Mouse (Mus musculus): ENCODE results near the gene Fam45a. TPM values are rescaled to one million over a fixed set of nuclear protein-coding genes. Genes with fewer than 3 reads are reported as not detected.

Gene Fam45a
- 20.2 and 20.9 TPM in 2 replicates for polyA plus RNA-seq (2015; fragmentation: Nextera tagmentation; extraction: Ambion mirVana)

- Histone ChIP-seq H3K27ac (replicated peaks) (peak within 1 kb of the TSS; percentile 91), H3K9ac (peak within 1 kb of the TSS; percentile 79), H3K4me2 (peak within 1 kb of the TSS; percentile 78), H3K9me3 (replicated peaks) (no peaks in the 10 kb centered on the region), H3K36me3 (replicated peaks) (peaks cover 17% of the 10 kb centered on the region), H3K27me3 (no peaks in the 10 kb centered on the region), H3K4me3 (replicated peaks) (peak within 1 kb of the TSS; percentile 81), H3K4me1 (replicated peaks) (peaks cover 42% of the 10 kb centered on the region)
- ATAC-seq (ENCODE audit: insufficient read depth) = peak; percentile 100
- 4% methylated on average over 42 of the region's 45 CpGs for WGBS (ENCODE audit: insufficient replicate concordance)
Measured at GRCm38 (mm10) chr19:60811098-60812035, at the start of gene Fam45a. Fam45a (plus strand) TSS chr19:60811585.

GRCm38 (mm10) chr19:60773366-60773765 is 38.0 kb upstream of the Fam45a start:
- Histone ChIP-seq H3K9me3 (replicated peaks) (no peaks in the 10 kb centered on the region), H3K4me3 (replicated peaks) (no peak overlapping the region), H3K4me1 (replicated peaks) (no peaks in the 10 kb centered on the region), H3K36me3 (replicated peaks) (peaks cover 85% of the 10 kb centered on the region), H3K4me2 (no peak overlapping the region), H3K9ac (no peak overlapping the region), H3K27me3 (no peaks in the 10 kb centered on the region), H3K27ac (replicated peaks) (no peak overlapping the region)
- 74% methylated on average over 6 of the region's 6 CpGs for WGBS (ENCODE audit: insufficient replicate concordance)
- no peak for ATAC-seq (ENCODE audit: insufficient read depth)

GRCm38 (mm10) chr19:60782034-60782433 is 29.4 kb upstream of the Fam45a start:
- H3K4me3 ChIP-seq (replicated peaks) = no peak overlapping the region
- H3K36me3 ChIP-seq (replicated peaks) = peaks cover 48% of the 10 kb centered on the region
- no peak for ATAC-seq (ENCODE audit: insufficient read depth)

GRCm38 (mm10) chr19:60784712-60785111 is 26.7 kb upstream of the Fam45a start:
- H3K4me1 ChIP-seq (replicated peaks) = peaks cover 40% of the 10 kb centered on the region
- H3K27me3 ChIP-seq = no peaks in the 10 kb centered on the region
- no peak overlapping the region for H3K4me3 ChIP-seq (replicated peaks)
- peaks cover 30% of the 10 kb centered on the region for H3K36me3 ChIP-seq (replicated peaks)
- H3K9ac ChIP-seq = no peak overlapping the region
- ATAC-seq (ENCODE audit: insufficient read depth) = no peak
- no peak overlapping the region for H3K27ac ChIP-seq (replicated peaks)
- WGBS (ENCODE audit: insufficient replicate concordance) = 4% methylated on average over 1 of the region's 1 CpGs
- H3K4me2 ChIP-seq = no peak overlapping the region
- no peaks in the 10 kb centered on the region for H3K9me3 ChIP-seq (replicated peaks)

More at GRCm38 (mm10) chr19:60782034-60782433, 29.4 kb upstream of the Fam45a start:
- Histone ChIP-seq H3K4me2 (no peak overlapping the region), H3K27ac (replicated peaks) (no peak overlapping the region), H3K9ac (no peak overlapping the region), H3K9me3 (replicated peaks) (no peaks in the 10 kb centered on the region), H3K4me1 (replicated peaks) (peaks cover 29% of the 10 kb centered on the region), H3K27me3 (no peaks in the 10 kb centered on the region)
- 81% methylated on average over 3 of the region's 3 CpGs for WGBS (ENCODE audit: insufficient replicate concordance)

- H3K9ac ChIP-seq = no peak overlapping the region
Measured at GRCm38 (mm10) chr19:60787465-60788150, 23.8 kb upstream of the Fam45a start.

GRCm38 (mm10) chr19:60788214-60788960 is 23.0 kb upstream of the Fam45a start:
- H3K27me3 ChIP-seq = no peaks in the 10 kb centered on the region
- no peak for ATAC-seq (ENCODE audit: insufficient read depth)
- H3K4me1 ChIP-seq (replicated peaks) = peaks cover 45% of the 10 kb centered on the region
- H3K4me3 ChIP-seq (replicated peaks) = peak overlapping the region; percentile 100
- peaks cover 8% of the 10 kb centered on the region; the same call in 1 of the 2 replicates for H3K36me3 ChIP-seq (replicated peaks)
- peak overlapping the region; percentile 50 for H3K9ac ChIP-seq
- no peaks in the 10 kb centered on the region for H3K9me3 ChIP-seq (replicated peaks)
- 23% methylated on average over 6 of the region's 6 CpGs for WGBS (ENCODE audit: insufficient replicate concordance)
- H3K4me2 ChIP-seq = peak overlapping the region; percentile 95
- H3K27ac ChIP-seq (replicated peaks) = peak overlapping the region; percentile 51; the same call in 1 of the 2 replicates

More at GRCm38 (mm10) chr19:60787465-60788150, 23.8 kb upstream of the Fam45a start:
- H3K27ac ChIP-seq (replicated peaks) = no peak overlapping the region
- no peak for ATAC-seq (ENCODE audit: insufficient read depth)
- H3K4me1 ChIP-seq (replicated peaks) = peaks cover 48% of the 10 kb centered on the region
- no peaks in the 10 kb centered on the region for H3K9me3 ChIP-seq (replicated peaks)
- H3K4me3 ChIP-seq (replicated peaks) = peak overlapping the region; percentile 100
- WGBS (ENCODE audit: insufficient replicate concordance) = 31% methylated on average over 2 of the region's 2 CpGs
- peaks cover 8% of the 10 kb centered on the region; the same call in 1 of the 2 replicates for H3K36me3 ChIP-seq (replicated peaks)
- H3K27me3 ChIP-seq = no peaks in the 10 kb centered on the region
- peak overlapping the region; percentile 95 for H3K4me2 ChIP-seq

- H3K27me3 ChIP-seq = no peaks in the 10 kb centered on the region
- peak overlapping the region; percentile 99 for H3K27ac ChIP-seq (replicated peaks)
- peak overlapping the region; percentile 99 for H3K9ac ChIP-seq
- H3K4me1 ChIP-seq (replicated peaks) = peaks cover 36% of the 10 kb centered on the region
- ATAC-seq (ENCODE audit: insufficient read depth) = no peak
- no peaks in the 10 kb centered on the region for H3K9me3 ChIP-seq (replicated peaks)
- WGBS (ENCODE audit: insufficient replicate concordance) = 0% methylated on average over 7 of the region's 7 CpGs
- H3K4me2 ChIP-seq = peak overlapping the region; percentile 95
- peaks cover 3% of the 10 kb centered on the region; the same call in 1 of the 2 replicates for H3K36me3 ChIP-seq (replicated peaks)
- peak overlapping the region; percentile 100 for H3K4me3 ChIP-seq (replicated peaks)
Measured at GRCm38 (mm10) chr19:60789452-60789851, 21.9 kb upstream of the Fam45a start.

- Histone ChIP-seq H3K9ac (peak overlapping the region; percentile 99), H3K4me3 (replicated peaks) (peak overlapping the region; percentile 100), H3K36me3 (replicated peaks) (0 out of 2 replicates have a peak, but pooled peaks cover 3% of the 10 kb centered on the region), H3K9me3 (replicated peaks) (no peaks in the 10 kb centered on the region), H3K27me3 (no peaks in the 10 kb centered on the region), H3K4me1 (replicated peaks) (peaks cover 38% of the 10 kb centered on the region), H3K27ac (replicated peaks) (peak overlapping the region; percentile 99), H3K4me2 (peak overlapping the region; percentile 95)
- peak; percentile 63 for ATAC-seq (ENCODE audit: insufficient read depth)
- 0% methylated on average over 60 of the region's 60 CpGs for WGBS (ENCODE audit: insufficient replicate concordance)
Measured at GRCm38 (mm10) chr19:60789919-60790506, 21.4 kb upstream of the Fam45a start.

- peak; percentile 90 for ATAC-seq (ENCODE audit: insufficient read depth)
- under 1% methylated on average over 57 of the region's 57 CpGs for WGBS (ENCODE audit: insufficient replicate concordance)
Measured at GRCm38 (mm10) chr19:60790551-60791161, 20.7 kb upstream of the Fam45a start, which contains the start of gene Eif3a. Eif3a (minus strand) TSS chr19:60790658.

GRCm38 (mm10) chr19:60791164-60791563 is 20.2 kb upstream of the Fam45a start:
- no peaks in the 10 kb centered on the region for H3K27me3 ChIP-seq
- peak overlapping the region; percentile 99 for H3K27ac ChIP-seq (replicated peaks)
- no peak for ATAC-seq (ENCODE audit: insufficient read depth)
- H3K4me2 ChIP-seq = peak overlapping the region; percentile 95
- H3K9me3 ChIP-seq (replicated peaks) = no peaks in the 10 kb centered on the region
- H3K4me3 ChIP-seq (replicated peaks) = peak overlapping the region; percentile 100
- H3K9ac ChIP-seq = peak overlapping the region; percentile 99
- 14% methylated on average over 9 of the region's 9 CpGs for WGBS (ENCODE audit: insufficient replicate concordance)
- H3K4me1 ChIP-seq (replicated peaks) = peaks cover 36% of the 10 kb centered on the region
- H3K36me3 ChIP-seq (replicated peaks) = 0 out of 2 replicates have a peak, but pooled peaks cover 3% of the 10 kb centered on the region

More at GRCm38 (mm10) chr19:60790551-60791161, 20.7 kb upstream of the Fam45a start, which contains the start of gene Eif3a:
- H3K4me2 ChIP-seq = peak within 1 kb of the TSS; percentile 95
- no peaks in the 10 kb centered on the region for H3K27me3 ChIP-seq
- H3K4me1 ChIP-seq (replicated peaks) = peaks cover 41% of the 10 kb centered on the region
- H3K36me3 ChIP-seq (replicated peaks) = 0 out of 2 replicates have a peak, but pooled peaks cover 3% of the 10 kb centered on the region
- H3K27ac ChIP-seq (replicated peaks) = peak within 1 kb of the TSS; percentile 99
- H3K9ac ChIP-seq = peak within 1 kb of the TSS; percentile 99
- no peaks in the 10 kb centered on the region for H3K9me3 ChIP-seq (replicated peaks)
- H3K4me3 ChIP-seq (replicated peaks) = peak within 1 kb of the TSS; percentile 100
